Mouse (Mus musculus) heart, embryonic 14.5 days (tissue): ENCODE measurements at regions not wholly inside any gene's neighbourhood (a gene's known extent, or its start where the extent isn't known, plus 50 kb on each side); places are given as distances from the start of the nearest gene placed in this dataset.

Experiments
- ATAC-seq: fragments of 200-750 bp; cut with Nextera tagmentation; 2 replicates; pipeline ENCODE4 v1.8.0; 2017; ENCODE audit warnings: low read depth, moderate TSS enrichment; ENCODE audit not compliant: insufficient number of reproducible peaks, insufficient read depth, low FRiP score
- H3K27ac ChIP-seq, 2 experiments: fragments of 200-500 bp in 1 of 2; fragments of 300-500 bp in 1 of 2; sonication (generic) in 1 of 2; replicated peaks in 1 of 2; 2 replicates each; pipeline ENCODE4 v1.5.1; 2012 to 2014; ENCODE audit warnings: low read depth in 2 of 2, low read length in 2 of 2, control low read depth in 1 of 2, mild to moderate bottlenecking in 1 of 2, mixed read lengths in 1 of 2; ENCODE audit not compliant: control insufficient read depth in 1 of 2, insufficient read depth in 1 of 2
- H3K27me3 ChIP-seq: fragments of 300-500 bp; sonication (generic); 2 replicates; pipeline ENCODE4 v1.6.1; 2014; ENCODE audit warnings: mild to moderate bottlenecking, low read length, control low read depth; ENCODE audit not compliant: control insufficient read depth, insufficient read depth
- H3K36me3 ChIP-seq: fragments of 300-500 bp; sonication (generic); 2 replicates; pipeline ENCODE4 v1.6.1; 2014; ENCODE audit warnings: mild to moderate bottlenecking, control low read depth, low read length, mixed read lengths; ENCODE audit not compliant: control insufficient read depth, insufficient read depth
- H3K4me1 ChIP-seq, 2 experiments: fragments of 200-500 bp in 1 of 2; fragments of 300-500 bp in 1 of 2; sonication (generic) in 1 of 2; 2 replicates each; pipeline ENCODE4 v1.6.1; 2012 to 2014; ENCODE audit warnings: low read length in 2 of 2, control low read depth in 1 of 2, mixed read lengths in 1 of 2; ENCODE audit not compliant: control insufficient read depth in 2 of 2, insufficient read depth in 2 of 2
- H3K4me2 ChIP-seq: fragments of 300-500 bp; sonication (generic); 2 replicates; pipeline ENCODE4 v1.6.1; 2014; ENCODE audit warnings: mild to moderate bottlenecking, low read length
- H3K4me3 ChIP-seq, 2 experiments: fragments of 200-500 bp in 1 of 2; fragments of 300-500 bp in 1 of 2; sonication (generic) in 1 of 2; 2 replicates each; pipeline ENCODE4 v1.5.1; 2012 to 2014; ENCODE audit warnings: low read length in 2 of 2, mild to moderate bottlenecking in 2 of 2, control low read depth in 1 of 2, low read depth in 1 of 2, moderate library complexity in 1 of 2; ENCODE audit not compliant: control insufficient read depth in 1 of 2, insufficient read depth in 1 of 2
- H3K9ac ChIP-seq: fragments of 300-500 bp; sonication (generic); 2 replicates; pipeline ENCODE4 v1.6.1; 2014; ENCODE audit warnings: mild to moderate bottlenecking, low read length
- H3K9me3 ChIP-seq: fragments of 300-500 bp; sonication (generic); 2 replicates; pipeline ENCODE4 v1.6.1; 2016; ENCODE audit warnings: low read length, control low read depth; ENCODE audit not compliant: control insufficient read depth
- WGBS: fragments of 180-500 bp; shearing (Covaris S2); extraction: QIAGEN DNeasy Blood & Tissue Kit; methylation state at CpG from one replicate; pipeline ENCODE4 v1.1.7; 2014; 5-methylcytosine and 5-hydroxymethylcytosine counted together

DNA sequence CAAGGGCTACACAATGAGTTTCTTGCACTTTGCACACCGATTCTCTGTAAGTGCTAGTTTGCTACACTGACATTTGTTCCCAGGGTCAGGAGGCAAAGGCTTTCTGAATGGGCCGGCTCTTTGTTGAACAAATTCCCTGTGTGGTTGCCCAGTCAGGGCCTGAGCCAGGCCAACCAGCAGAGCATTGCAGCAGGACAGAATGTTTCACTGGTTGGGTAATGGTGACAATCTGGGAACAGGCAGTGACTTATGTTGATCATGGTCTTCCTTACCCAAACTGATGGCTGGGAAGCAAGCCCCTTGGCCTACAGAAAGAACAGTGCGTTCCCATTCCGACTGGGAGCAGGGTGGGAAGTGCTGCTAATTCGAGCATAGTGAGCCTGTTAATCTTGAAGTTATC is 363.7 kb upstream of the Satb1 start:
- Histone ChIP-seq H3K9ac (no peak overlapping the region), H3K4me3 (no peak overlapping the region), H3K36me3 (no peaks in the 10 kb centered on the region), H3K27ac (no peak overlapping the region), H3K4me2 (no peak overlapping the region), H3K4me1 (no peaks in the 10 kb centered on the region), H3K9me3 (no peaks in the 10 kb centered on the region), H3K27me3 (no peaks in the 10 kb centered on the region)
- 76% methylated on average over 5 of the region's 5 CpGs for WGBS
- ATAC-seq: no peak

DNA sequence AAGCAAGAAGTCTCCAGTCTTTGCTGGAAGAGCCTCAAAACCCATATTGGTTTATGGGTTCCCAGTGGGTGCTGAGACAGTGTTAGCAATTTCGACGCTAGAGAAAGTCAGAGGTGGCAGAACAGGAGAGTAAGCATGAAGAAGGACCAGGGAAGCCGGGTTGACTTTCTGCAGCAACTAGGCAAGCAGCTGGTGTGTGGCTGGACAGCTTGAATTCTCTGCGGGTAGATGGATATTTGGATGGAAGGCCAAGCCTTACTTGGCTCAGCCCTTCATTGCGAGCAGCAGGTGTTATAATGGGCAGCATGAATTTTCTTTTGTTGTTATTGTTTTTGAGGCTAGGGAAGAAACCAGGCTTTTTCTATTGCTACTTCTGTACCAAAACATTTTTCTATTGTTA is 362.7 kb upstream of the Satb1 start:
- Histone ChIP-seq H3K4me1 (no peaks in the 10 kb centered on the region), H3K27ac (no peak overlapping the region), H3K4me2 (no peak overlapping the region), H3K9me3 (no peaks in the 10 kb centered on the region), H3K4me3 (no peak overlapping the region), H3K36me3 (no peaks in the 10 kb centered on the region), H3K9ac (no peak overlapping the region), H3K27me3 (no peaks in the 10 kb centered on the region)
- no peak for ATAC-seq
- 78% methylated on average over 5 of the region's 5 CpGs for WGBS

DNA sequence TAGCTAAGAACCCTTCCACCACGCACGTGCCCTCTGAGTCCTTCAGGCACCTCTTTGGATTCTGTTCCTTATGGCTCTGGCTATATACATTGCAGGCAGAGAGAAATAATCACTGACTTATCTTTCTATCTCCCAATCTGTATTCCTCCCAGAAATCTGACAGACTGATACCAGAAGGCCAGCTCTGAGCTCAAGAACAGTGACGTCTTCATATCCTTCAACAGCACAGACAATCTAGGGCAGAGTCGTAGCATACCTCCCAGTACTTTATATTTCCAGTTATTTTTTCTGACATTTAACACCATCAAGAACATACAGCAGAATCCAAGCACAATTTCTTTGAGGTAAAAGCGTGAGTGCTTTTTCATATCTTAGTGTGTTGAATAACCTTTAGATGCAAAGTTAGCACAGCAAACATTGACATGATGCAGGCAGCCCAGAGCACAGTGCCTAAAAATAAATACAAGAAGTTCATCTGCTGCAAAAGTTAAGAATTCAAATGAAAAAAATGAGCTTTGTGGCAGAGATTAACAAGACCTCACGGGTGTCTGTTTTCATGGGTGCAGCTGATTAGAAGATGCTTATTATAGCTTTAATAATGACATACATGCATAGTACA is 358.1 kb upstream of the Satb1 start:
- H3K9ac ChIP-seq: no peak overlapping the region
- no peaks in the 10 kb centered on the region for H3K27me3 ChIP-seq
- H3K27ac ChIP-seq: no peak overlapping the region
- 76% methylated on average over 6 of the region's 6 CpGs for WGBS
- no peak for ATAC-seq
- H3K4me1 ChIP-seq: no peaks in the 10 kb centered on the region
- no peaks in the 10 kb centered on the region for H3K36me3 ChIP-seq
- H3K9me3 ChIP-seq: no peaks in the 10 kb centered on the region
- H3K4me2 ChIP-seq: no peak overlapping the region
- no peak overlapping the region for H3K4me3 ChIP-seq

DNA sequence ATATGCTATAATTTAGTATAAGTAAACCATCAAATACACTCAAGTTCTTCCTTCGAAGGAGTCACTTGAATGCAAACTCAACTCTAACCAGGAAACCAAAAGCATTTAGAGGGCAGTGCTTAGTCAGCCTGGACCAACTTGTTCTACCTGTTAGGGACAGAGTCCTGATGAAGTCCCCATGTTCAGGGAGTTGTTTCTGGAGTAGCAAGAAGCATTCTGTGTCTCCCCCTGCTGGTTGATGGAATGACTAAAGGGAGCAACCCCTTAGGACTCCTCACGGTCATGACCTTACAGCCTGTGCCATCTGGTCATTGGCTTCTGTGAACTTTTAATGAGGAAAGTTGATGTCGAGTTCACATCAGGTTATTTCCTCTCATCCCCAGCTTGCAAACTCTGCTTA is 349.6 kb upstream of the Satb1 start:
- Histone ChIP-seq H3K4me1 (no peaks in the 10 kb centered on the region), H3K4me3 (no peak overlapping the region), H3K9ac (no peak overlapping the region), H3K4me2 (no peak overlapping the region), H3K36me3 (no peaks in the 10 kb centered on the region), H3K27ac (no peak overlapping the region), H3K9me3 (no peaks in the 10 kb centered on the region), H3K27me3 (no peaks in the 10 kb centered on the region)
- 43% methylated on average over 3 of the region's 3 CpGs for WGBS
- no peak for ATAC-seq

DNA sequence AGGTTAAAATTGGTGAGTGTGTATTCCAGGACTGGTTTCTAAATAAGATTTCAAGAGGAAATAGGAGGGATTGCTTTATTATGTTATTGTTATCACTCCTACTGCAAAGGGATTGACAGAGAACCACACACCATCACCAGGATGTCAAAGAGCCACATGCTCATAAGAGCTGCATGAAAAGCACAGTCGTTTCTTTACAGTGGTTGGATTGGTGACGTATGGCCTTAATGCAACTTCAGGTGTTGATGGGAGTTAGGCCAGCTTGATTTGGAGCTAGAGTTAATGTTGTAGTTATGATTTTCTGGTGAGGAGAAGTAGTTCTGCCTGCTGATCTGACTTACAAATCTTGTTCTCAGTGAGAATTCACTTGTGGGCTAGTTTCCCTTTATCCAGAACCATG is 344.9 kb upstream of the Satb1 start:
- no peak overlapping the region for H3K9ac ChIP-seq
- H3K4me2 ChIP-seq: no peak overlapping the region
- no peak overlapping the region for H3K4me3 ChIP-seq
- no peaks in the 10 kb centered on the region for H3K36me3 ChIP-seq
- no peaks in the 10 kb centered on the region for H3K9me3 ChIP-seq
- no peak for ATAC-seq
- 70% methylated on average over 2 of the region's 2 CpGs for WGBS
- no peak overlapping the region for H3K27ac ChIP-seq
- H3K4me1 ChIP-seq: no peaks in the 10 kb centered on the region
- no peaks in the 10 kb centered on the region for H3K27me3 ChIP-seq

DNA sequence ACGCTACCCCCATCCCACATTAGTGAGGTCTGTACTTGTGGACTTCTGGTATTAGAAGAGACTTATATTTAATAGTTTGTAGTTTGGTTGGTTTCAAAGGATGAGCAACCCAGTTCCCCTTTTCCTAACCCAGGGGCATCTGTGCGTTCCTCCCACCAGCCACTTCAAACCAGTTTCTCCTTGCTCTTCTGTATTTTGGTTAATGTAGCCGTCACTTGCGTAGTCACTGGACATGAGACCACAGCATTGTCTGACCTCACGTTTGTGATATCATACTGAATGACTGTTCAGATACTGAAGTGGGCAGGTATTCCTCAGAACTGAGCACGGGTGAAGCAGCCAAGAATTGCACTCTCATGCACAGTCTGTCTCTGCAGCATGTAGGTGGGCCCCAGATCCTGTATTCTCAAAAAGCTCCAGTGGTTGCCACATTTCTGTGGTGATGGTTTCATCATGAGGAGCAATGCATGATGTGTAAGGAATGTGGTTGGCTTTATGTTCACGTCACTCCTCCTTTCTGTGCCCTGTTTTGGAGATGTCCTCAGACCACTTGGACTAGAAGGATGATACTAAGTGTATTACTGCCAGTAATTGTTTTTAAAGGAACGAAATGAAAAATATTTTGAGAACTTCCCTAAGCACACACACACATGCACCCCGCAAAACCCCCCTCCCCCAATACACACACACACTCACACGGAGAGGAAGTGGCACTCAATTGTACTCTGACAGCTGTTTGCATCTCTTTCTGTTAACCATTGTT is 335.2 kb upstream of the Satb1 start:
- Histone ChIP-seq H3K4me3 (no peak overlapping the region), H3K9ac (no peak overlapping the region), H3K4me1 (no peaks in the 10 kb centered on the region), H3K27me3 (no peaks in the 10 kb centered on the region), H3K36me3 (no peaks in the 10 kb centered on the region), H3K4me2 (no peak overlapping the region), H3K9me3 (no peaks in the 10 kb centered on the region), H3K27ac (no peak overlapping the region)
- no peak for ATAC-seq
- WGBS: 76% methylated on average over 10 of the region's 10 CpGs

DNA sequence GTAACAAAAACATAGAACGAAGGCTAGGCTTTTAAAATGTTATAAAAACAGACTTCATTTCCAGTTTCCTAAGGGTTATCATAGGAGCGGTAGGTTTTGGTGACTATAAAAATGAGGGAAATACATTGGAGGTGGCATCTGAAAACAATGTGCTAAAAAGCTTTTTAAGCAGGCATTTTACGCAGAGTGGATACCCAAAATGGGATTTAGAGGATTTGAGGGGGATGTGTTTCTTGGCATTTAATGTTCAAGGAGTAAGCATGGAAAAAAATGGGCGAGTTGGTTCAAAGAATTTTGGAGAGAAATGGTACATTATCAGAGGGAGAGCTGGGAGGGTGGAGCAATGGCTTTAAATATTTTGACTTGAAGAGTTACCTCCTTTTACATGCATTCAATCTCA is 334.6 kb upstream of the Satb1 start:
- 74% methylated on average over 4 of the region's 4 CpGs for WGBS
- Histone ChIP-seq H3K9ac (no peak overlapping the region), H3K4me3 (no peak overlapping the region), H3K4me1 (no peaks in the 10 kb centered on the region), H3K9me3 (no peaks in the 10 kb centered on the region), H3K27me3 (no peaks in the 10 kb centered on the region), H3K4me2 (no peak overlapping the region), H3K27ac (no peak overlapping the region), H3K36me3 (no peaks in the 10 kb centered on the region)
- no peak for ATAC-seq
